Mouse (Mus musculus) adipocyte (in vitro differentiated cells): Measurements from ENCODE around the gene Naglu.
A peak's percentile ranks its signal among the peaks of the same experiment; 100 is the strongest.

ENCODE experiments used
- DNase-seq: peaks from one replicate; pipeline ENCODE4 v3.0.0-alpha.2; 2016; ENCODE audit warnings: low spot score

Naglu gene

GRCm38 (mm10) chr11:101057860-101058259 lies 12.0 kb upstream of the Naglu start:
- peak; percentile 86 for DNase-seq

GRCm38 (mm10) chr11:101058726-101059125 lies 11.1 kb upstream of the Naglu start:
- no peak for DNase-seq

- no peak for DNase-seq
These were observed 10.3 kb upstream of the Naglu start for GRCm38 (mm10) chr11:101059473-101059872.

- DNase-seq, result peak; percentile 83
These were observed 9.7 kb upstream of the Naglu start for GRCm38 (mm10) chr11:101060126-101060525.

- DNase-seq, result no peak
These were observed 8.8 kb upstream of the Naglu start for GRCm38 (mm10) chr11:101061049-101061448.

GRCm38 (mm10) chr11:101062165-101062884 lies 7.5 kb upstream of the Naglu start:
- peak; percentile 34 for DNase-seq

- no peak for DNase-seq
These were observed 6.7 kb upstream of the Naglu start for GRCm38 (mm10) chr11:101062971-101063675.

- peak; percentile 58 for DNase-seq
These were observed 6.0 kb upstream of the Naglu start for GRCm38 (mm10) chr11:101063676-101064327.

- DNase-seq, result no peak
These were observed 5.3 kb upstream of the Naglu start for GRCm38 (mm10) chr11:101064462-101064861.

GRCm38 (mm10) chr11:101065002-101065401 lies 4.8 kb upstream of the Naglu start:
- peak; percentile 22 for DNase-seq

- peak; percentile 82 for DNase-seq
These were observed 3.0 kb upstream of the Naglu start for GRCm38 (mm10) chr11:101066549-101067412.

GRCm38 (mm10) chr11:101070189-101070527 lies 346 bp downstream of the Naglu start:
- no peak for DNase-seq

- DNase-seq, result no peak
These were observed 1.2 kb downstream of the Naglu start for GRCm38 (mm10) chr11:101070987-101071386.

- DNase-seq, result no peak
These were observed 2.1 kb downstream of the Naglu start for GRCm38 (mm10) chr11:101071810-101072428.

- DNase-seq, result no peak
These were observed 8.3 kb downstream of the Naglu start, which contains the start of gene Hsd17b1 for GRCm38 (mm10) chr11:101078121-101078520. Gene Hsd17b1, plus strand, starts transcription at chr11:101078411.

- DNase-seq, result no peak
These were observed 9.9 kb downstream of the Naglu start for GRCm38 (mm10) chr11:101079746-101080145.

GRCm38 (mm10) chr11:101080421-101080820 lies 10.6 kb downstream of the Naglu start:
- no peak for DNase-seq

- peak; percentile 53 for DNase-seq
These were observed 11.8 kb downstream of the Naglu start for GRCm38 (mm10) chr11:101081659-101082058.

GRCm38 (mm10) chr11:101082208-101083082 lies 12.6 kb downstream of the Naglu start, which contains the start of gene Coasy:
Gene Coasy, plus strand, starts transcription at chr11:101082565.
- peak; percentile 97 for DNase-seq

GRCm38 (mm10) chr11:101083083-101083697 lies 13.4 kb downstream of the Naglu start:
- peak; percentile 57 for DNase-seq
